In genomic region chr5:73633141-73633540, GRCm38 (mm10) we compare ENCODE assay signal across 9 mouse cellular contexts. TPM values are rescaled to one million over a fixed set of nuclear protein-coding genes. Genes with fewer than 3 reads are reported as not detected.
DNase-seq lines count a peak whose midpoint lies in the region; ATAC-seq lines count a peak whose summit lies in the region.
"Had no signal": no experiment of that assay in that cellular context is flagged by ENCODE, and none has a peak within 500 bp of the region (broad histone marks: within the 10 kb centered on the region; RNA-seq: fewer than 3 reads in every experiment).

No protein-coding gene starts in this region.

- no peaks in the 10 kb centered on the region for H3K27me3 ChIP-seq in midbrain, embryonic 14.5 days (ENCODE audit: control insufficient read depth, insufficient read depth, low read length)
- H3K27me3 ChIP-seq: lung, embryonic 15.5 days had no signal

- peaks cover 20% of the 10 kb centered on the region for H3K36me3 ChIP-seq in midbrain, embryonic 14.5 days (ENCODE audit: control insufficient read depth, insufficient read depth, low read length)

- 57% methylated on average over 8 of the region's 8 CpGs for WGBS in midbrain, embryonic 14.5 days

- peaks cover 5% of the 10 kb centered on the region; the same call in 1 of the 2 replicates for H3K9me3 ChIP-seq in midbrain, embryonic 14.5 days (ENCODE audit: control insufficient read depth, low read length)
- H3K9me3 ChIP-seq: lung, embryonic 15.5 days had no signal

- no peak overlapping the region for H3K4me2 ChIP-seq in midbrain, embryonic 14.5 days (ENCODE audit: low read length)
- H3K4me2 ChIP-seq: lung, embryonic 15.5 days had no signal

- no peaks in the 10 kb centered on the region for H3K4me1 ChIP-seq in midbrain, embryonic 14.5 days (ENCODE audit: control insufficient read depth, insufficient read depth, low read length)
- H3K4me1 ChIP-seq: lung, embryonic 15.5 days had no signal

- intact Hi-C loops in heart, postnatal 10 days (cut with DNase I) = loop anchor here (2.0 kb wide), 1 partner anchor 92 kb away; no protein-coding TSS in a partner anchor

- no peak overlapping the region for H3K27ac ChIP-seq in midbrain, embryonic 14.5 days (replicated peaks; ENCODE audit: low read depth, low read length)
- H3K27ac ChIP-seq: lung, embryonic 15.5 days had no signal

- DNase-seq in cerebellum, adult 9-11 months = no peak
- DNase-seq in adipocyte (ENCODE audit: low spot score) = peak; percentile 68
- DNase-seq in embryo, embryonic 11 days = peak; percentile 80
- peak; percentile 72 to 84 for DNase-seq in heart, postnatal 10 days
- DNase-seq in left cerebral cortex, adult 18-20 months (ENCODE audit: low spot score in 2 of 2) = peak; percentile 83 to 89
- peak; percentile 87 for DNase-seq in midbrain, embryonic 14.5 days
- DNase-seq in testis, postnatal 10 days (ENCODE audit: low spot score) = peak; percentile 88

- ATAC-seq in cerebellum, adult (ENCODE audit: insufficient number of reproducible peaks, low FRiP score, low TSS enrichment) = 0 out of 2 replicates have a peak, but pooled peaks have one; percentile 28
- ATAC-seq in midbrain, embryonic 14.5 days (ENCODE audit: low FRiP score, low TSS enrichment) = no peak; the same call in 1 of the 2 replicates

- H3K9ac ChIP-seq in midbrain, embryonic 14.5 days (replicated peaks; ENCODE audit: low read length) = no peak overlapping the region
- H3K9ac ChIP-seq: lung, embryonic 15.5 days had no signal

- no peak overlapping the region for H3K4me3 ChIP-seq in midbrain, embryonic 14.5 days (replicated peaks; ENCODE audit: low read depth, low read length)
- H3K4me3 ChIP-seq: lung, embryonic 15.5 days had no signal

RNA-seq across cellular contexts. Expression of gene Lrrc66, which starts 0.8 kb away (rescaled TPM):
- total RNA-seq in heart, postnatal 10 days (2021) = not detected
- total RNA-seq in left cerebral cortex, adult 18-20 months (2021) = not detected
- not detected in 2 replicates for polyA plus RNA-seq in midbrain, embryonic 14.5 days (2014; fragmentation: Nextera tagmentation; extraction: Ambion mirVana)

RNA-seq across cellular contexts. Expression of gene Sgcb, which starts 14.4 kb away (rescaled TPM):
- 10 to 100 TPM; 75.1 TPM for total RNA-seq in heart, postnatal 10 days (2021)
- 10 to 100 TPM; 40.2 to 43.2 TPM for total RNA-seq in left cerebral cortex, adult 18-20 months (2021)
- polyA plus RNA-seq in midbrain, embryonic 14.5 days (2014; fragmentation: Nextera tagmentation; extraction: Ambion mirVana) = 30.8 and 32.2 TPM in 2 replicates

RNA-seq across cellular contexts. Expression of gene Spata18, which starts 18.0 kb away (rescaled TPM):
- 1 to 10 TPM; 1.8 TPM for total RNA-seq in heart, postnatal 10 days (2021)
- under 1 TPM in 1 of 2 experiments, not detected in 1; 0.51 TPM for total RNA-seq in left cerebral cortex, adult 18-20 months (2021)
- polyA plus RNA-seq in midbrain, embryonic 14.5 days (2014; fragmentation: Nextera tagmentation; extraction: Ambion mirVana) = 0.21 TPM in 1 of 2 replicates, not detected in the other
